Mouse (Mus musculus) hindbrain, postnatal 0 days (tissue): ENCODE data around the gene Ptpn21. TPM values are rescaled to one million over a fixed set of nuclear protein-coding genes. Genes with fewer than 3 reads are reported as not detected.

Experiments used
- ATAC-seq: fragments of 200-750 bp; cut with Nextera tagmentation; 2 replicates; pipeline ENCODE4 v1.8.0; 2017; ENCODE audit warnings: mild to moderate bottlenecking, moderate TSS enrichment, moderate library complexity
- DNase-seq: peaks from one replicate; pipeline ENCODE4 v3.0.0-alpha.2; 2015; ENCODE audit warnings: low spot score
- H3K27ac ChIP-seq: fragments of 300-500 bp; sonication (generic); 2 replicates; pipeline ENCODE4 v1.5.1; 2014; ENCODE audit warnings: mild to moderate bottlenecking
- H3K27me3 ChIP-seq: fragments of 300-500 bp; sonication (generic); 2 replicates; pipeline ENCODE4 v1.6.1; 2014; ENCODE audit warnings: low read length, mixed read lengths; ENCODE audit not compliant: insufficient read depth
- H3K36me3 ChIP-seq: fragments of 300-500 bp; sonication (generic); 2 replicates; pipeline ENCODE4 v1.6.1; 2014; ENCODE audit warnings: low read length, mixed read lengths; ENCODE audit not compliant: insufficient read depth
- H3K4me1 ChIP-seq: fragments of 300-500 bp; sonication (generic); 2 replicates; pipeline ENCODE4 v1.6.1; 2014; ENCODE audit warnings: antibody characterized with exemption, low read length, mixed read lengths; ENCODE audit not compliant: insufficient read depth
- H3K4me2 ChIP-seq: fragments of 300-500 bp; sonication (generic); 2 replicates; pipeline ENCODE4 v1.6.1; 2014; ENCODE audit warnings: low read depth, mild to moderate bottlenecking, low read length, moderate library complexity, mixed read lengths
- H3K4me3 ChIP-seq: fragments of 300-500 bp; sonication (generic); 2 replicates; pipeline ENCODE4 v1.5.1; 2014; ENCODE audit warnings: low read length
- H3K9ac ChIP-seq: fragments of 300-500 bp; sonication (generic); replicated peaks from 2 replicates; pipeline ENCODE4 v1.6.1; 2014; ENCODE audit warnings: mild to moderate bottlenecking, low read length, moderate library complexity, mixed read lengths
- H3K9me3 ChIP-seq: fragments of 300-500 bp; sonication (generic); 2 replicates; pipeline ENCODE4 v1.6.1; 2016; ENCODE audit warnings: low read length, mixed read lengths
- CTCF ChIP-seq: IDR thresholded peaks from 2 replicates; pipeline ENCODE4 v1.5.1; 2016; ENCODE audit warnings: antibody characterized with exemption, control low read depth, low read depth
- WGBS: fragments of 180-500 bp; shearing (Covaris S2); extraction: QIAGEN DNeasy Blood & Tissue Kit; methylation state at CpG from one replicate; pipeline ENCODE4 v1.1.7; 2014; 5-methylcytosine and 5-hydroxymethylcytosine counted together
- polyA plus RNA-seq: library from polyadenylated mRNA; unstranded; fragments of >200 nt; fragmentation: Nextera tagmentation; extraction: Ambion mirVana; gene quantifications from 2 replicates; pipeline ENCODE4 v1.2.1, GENCODE M21; 2015
- total RNA-seq: library from RNA; depleted of rRNA; stranded (reverse); fragments of >200 nt; gene quantifications from 2 replicates; pipeline ENCODE4 v1.2.3, GENCODE M21; 2014

Gene Ptpn21
- total and polyA plus RNA-seq, 2 experiments from 2014 or later: 2.7 to 6.0 TPM

DNA sequence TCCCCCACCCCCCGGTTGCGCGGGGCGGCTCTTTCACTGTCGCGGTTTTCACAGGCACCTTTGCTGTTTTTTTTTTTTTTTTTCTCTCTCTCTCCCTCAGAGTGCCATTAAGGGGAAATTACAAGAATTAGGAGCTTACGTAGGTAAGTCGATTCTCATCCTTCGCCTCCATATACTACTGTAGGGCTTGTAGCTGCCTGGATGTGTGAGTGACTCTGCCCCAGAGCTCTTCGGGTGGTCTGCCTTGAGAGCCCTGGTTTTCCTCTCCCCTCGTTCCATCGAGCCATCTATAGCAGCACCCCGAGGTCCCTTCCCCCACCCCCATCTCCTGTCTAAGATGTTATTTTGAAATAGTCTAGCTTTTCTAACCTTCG lies 10.2 kb upstream of the Ptpn21 start:
- Histone ChIP-seq H3K27me3 (no peaks in the 10 kb centered on the region), H3K4me2 (peak overlapping the region; percentile 70), H3K4me1 (peaks cover 10% of the 10 kb centered on the region; the same call in 1 of the 2 replicates), H3K9ac (peak overlapping the region; percentile 85), H3K27ac (peak overlapping the region; percentile 91), H3K4me3 (peak overlapping the region; percentile 94), H3K9me3 (no peaks in the 10 kb centered on the region), H3K36me3 (no peaks in the 10 kb centered on the region)
- TF ChIP-seq CTCF: no peak
- ATAC-seq (peak; percentile 39; the same call in 1 of the 2 replicates), DNase-seq (peak; percentile 47)
- 2% methylated on average over 13 of the region's 14 CpGs for WGBS

DNA sequence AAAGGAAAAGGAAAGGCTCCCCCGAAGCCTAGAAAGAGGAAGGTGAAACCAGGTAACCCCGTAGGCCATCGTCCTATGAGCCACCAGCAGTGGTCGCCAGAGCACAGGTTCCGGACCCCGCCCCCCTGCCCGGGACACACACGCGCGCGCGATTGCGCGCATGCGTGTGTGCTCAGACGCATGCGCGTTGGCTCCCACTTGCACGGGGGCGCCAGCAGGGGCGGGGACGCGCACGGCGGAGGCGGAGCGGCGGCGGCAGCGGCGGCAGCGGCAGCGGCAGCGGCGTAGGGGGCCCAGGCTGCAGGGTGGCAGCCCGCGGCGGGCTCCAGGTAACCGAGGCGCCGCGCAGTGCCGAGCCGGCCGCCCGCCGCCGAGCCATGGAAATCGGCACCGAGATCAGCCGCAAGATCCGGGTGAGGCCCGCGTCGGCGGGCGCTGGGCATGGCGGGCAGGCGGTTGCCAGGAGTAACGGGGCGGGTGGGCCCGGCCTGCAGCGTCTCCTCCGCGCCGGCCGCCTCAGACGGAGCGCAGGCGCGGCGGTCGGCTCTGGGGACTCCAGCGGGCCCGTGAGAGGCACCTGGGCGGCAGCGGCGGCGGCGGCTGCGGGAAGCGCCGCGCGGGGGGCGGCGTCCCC lies 9.7 kb upstream of the Ptpn21 start, which contains the start of gene Zc3h14:
TSS of gene Zc3h14 (plus strand) at position 219 of the 634 bp plus-strand sequence.
- Histone ChIP-seq H3K27me3 (no peaks in the 10 kb centered on the region), H3K4me3 (peak within 1 kb of the TSS; percentile 94), H3K9ac (peak within 1 kb of the TSS; percentile 85), H3K27ac (peak within 1 kb of the TSS; percentile 91), H3K4me2 (peak within 1 kb of the TSS; percentile 70), H3K4me1 (peaks cover 10% of the 10 kb centered on the region; the same call in 1 of the 2 replicates), H3K36me3 (no peaks in the 10 kb centered on the region), H3K9me3 (no peaks in the 10 kb centered on the region)
- DNase-seq (peak; percentile 98), ATAC-seq (peak; percentile 94)
- 1% methylated on average over 73 of the region's 87 CpGs for WGBS
- TF ChIP-seq CTCF: peak; percentile 72

DNA sequence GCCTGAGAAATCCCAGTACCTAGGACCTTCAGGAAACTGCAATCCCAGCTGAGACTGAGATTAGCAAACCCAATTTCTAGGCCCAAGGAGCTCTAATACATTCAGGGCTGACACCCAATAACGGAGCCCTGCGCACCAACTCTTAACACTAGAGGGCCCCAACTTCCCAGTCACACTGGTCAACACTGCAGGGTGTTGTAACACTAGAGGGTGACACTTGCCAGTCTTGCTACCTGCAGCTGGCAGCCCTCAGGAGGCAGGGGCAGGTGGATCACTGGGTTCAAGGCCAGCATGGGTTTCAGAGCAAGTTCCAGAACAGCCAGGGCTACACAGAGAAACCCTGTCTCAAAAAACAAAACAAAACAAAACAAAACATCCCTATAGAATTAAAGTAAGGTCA lies 8.9 kb upstream of the Ptpn21 start:
- ATAC-seq: 0 out of 2 replicates have a peak, but pooled peaks have one; percentile 13
- H3K4me3 ChIP-seq: no peak overlapping the region
- peaks cover 10% of the 10 kb centered on the region; the same call in 1 of the 2 replicates for H3K4me1 ChIP-seq
- no peak overlapping the region for H3K27ac ChIP-seq
- no peaks in the 10 kb centered on the region for H3K9me3 ChIP-seq
- no peaks in the 10 kb centered on the region for H3K27me3 ChIP-seq
- peak; percentile 62 for TF ChIP-seq CTCF
- H3K4me2 ChIP-seq: no peak overlapping the region
- H3K36me3 ChIP-seq: no peaks in the 10 kb centered on the region
- peak; percentile 25 for DNase-seq
- WGBS: 13% methylated on average over 2 of the region's 2 CpGs
- H3K9ac ChIP-seq: no peak overlapping the region

DNA sequence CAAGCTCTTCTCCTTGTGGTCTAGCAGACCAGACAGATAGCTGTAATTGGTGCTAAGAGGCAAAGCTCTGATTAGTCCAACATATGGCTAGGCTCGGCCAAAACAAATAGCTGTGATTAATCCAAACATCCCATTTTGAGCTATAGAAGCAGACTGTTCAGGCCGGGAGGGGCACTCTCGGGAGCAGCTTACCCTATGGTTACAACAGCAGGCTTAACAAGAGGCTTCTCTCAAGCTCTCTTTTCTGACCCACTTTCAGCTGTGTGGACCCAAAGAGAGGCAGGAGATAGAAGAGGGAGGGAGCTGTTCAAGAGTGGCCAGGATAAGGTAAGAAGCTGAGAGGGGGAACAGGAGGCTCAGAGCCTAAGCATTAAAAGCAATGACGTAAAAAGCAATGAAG lies 8.4 kb upstream of the Ptpn21 start:
- 73% methylated on average over 4 of the region's 4 CpGs for WGBS
- H3K36me3 ChIP-seq: no peaks in the 10 kb centered on the region

DNA sequence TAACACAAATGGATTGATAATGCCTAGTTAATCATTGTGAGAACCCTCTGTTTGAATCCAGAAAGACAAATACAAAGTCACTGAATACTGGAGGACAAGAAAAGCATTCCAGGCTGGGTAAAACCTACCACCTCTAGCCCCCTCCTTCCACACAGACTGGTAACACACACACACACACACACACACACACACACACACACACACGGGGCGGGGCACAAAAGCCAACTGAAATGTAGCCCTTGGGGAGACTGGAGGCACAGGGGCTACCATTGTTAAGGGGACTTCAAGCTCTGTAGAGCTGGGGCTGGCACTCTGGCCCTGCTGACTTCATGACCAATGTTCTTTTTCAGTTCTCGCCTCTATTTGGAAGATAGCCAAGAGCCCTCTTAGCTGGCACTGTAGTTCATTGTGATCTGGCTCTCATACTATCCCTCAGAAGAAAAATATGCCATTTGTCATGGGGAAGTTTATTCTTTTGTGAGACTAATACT lies 3.9 kb upstream of the Ptpn21 start:
- no peak overlapping the region for H3K9ac ChIP-seq
- no peak overlapping the region for H3K27ac ChIP-seq
- peak; percentile 81 for ATAC-seq
- H3K4me3 ChIP-seq: no peak overlapping the region
- H3K27me3 ChIP-seq: no peaks in the 10 kb centered on the region
- H3K4me2 ChIP-seq: no peak overlapping the region
- no peak for TF ChIP-seq CTCF
- peak; percentile 67 for DNase-seq
- peaks cover 5% of the 10 kb centered on the region; the same call in 1 of the 2 replicates for H3K4me1 ChIP-seq
- H3K9me3 ChIP-seq: no peaks in the 10 kb centered on the region
- 33% methylated on average over 3 of the region's 3 CpGs for WGBS
- no peaks in the 10 kb centered on the region for H3K36me3 ChIP-seq

More for the DNA sequence above, 8.4 kb upstream of the Ptpn21 start:
- H3K4me1 ChIP-seq: peaks cover 10% of the 10 kb centered on the region; the same call in 1 of the 2 replicates
- no peak for TF ChIP-seq CTCF
- H3K4me3 ChIP-seq: no peak overlapping the region
- no peak overlapping the region for H3K9ac ChIP-seq
- no peaks in the 10 kb centered on the region for H3K27me3 ChIP-seq
- H3K27ac ChIP-seq: no peak overlapping the region
- ATAC-seq (no peak), DNase-seq (no peak)
- no peak overlapping the region for H3K4me2 ChIP-seq
- no peaks in the 10 kb centered on the region for H3K9me3 ChIP-seq

DNA sequence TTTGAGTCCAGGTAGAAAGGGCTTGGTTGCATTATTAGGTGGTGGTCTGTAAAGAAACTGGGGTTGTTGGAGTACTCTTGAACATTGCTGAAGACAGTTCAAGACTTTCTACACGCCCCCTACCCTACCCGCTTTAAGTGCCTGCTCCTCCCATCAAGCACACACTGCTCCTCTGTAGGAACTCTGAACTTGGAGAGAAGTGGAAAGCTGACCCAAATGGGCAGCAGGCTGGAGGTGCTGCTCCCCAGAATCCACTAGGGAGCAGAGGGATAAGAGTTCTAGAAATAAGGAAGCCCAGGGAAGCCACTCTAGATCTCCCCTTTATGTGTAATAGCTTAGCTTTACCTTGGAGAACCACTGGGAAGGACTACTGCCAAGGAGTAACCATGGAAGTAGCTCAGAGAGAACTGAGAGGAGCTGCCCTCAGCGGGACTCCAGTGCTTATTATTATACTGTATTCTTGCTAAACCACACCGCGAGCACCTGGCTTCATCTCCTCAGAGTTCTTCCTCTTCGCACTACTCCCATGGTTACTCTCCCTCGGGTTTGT lies 671 bp upstream of the Ptpn21 start:
- Histone ChIP-seq H3K4me1 (peaks cover 22% of the 10 kb centered on the region; the same call in 1 of the 2 replicates), H3K4me3 (peak overlapping the region; percentile 82), H3K27me3 (no peaks in the 10 kb centered on the region), H3K9ac (peak overlapping the region; percentile 76; the same call in 1 of the 2 replicates), H3K27ac (no peak overlapping the region), H3K36me3 (no peaks in the 10 kb centered on the region), H3K4me2 (peak overlapping the region; percentile 96), H3K9me3 (no peaks in the 10 kb centered on the region)
- no peak for ATAC-seq
- 12% methylated on average over 7 of the region's 7 CpGs for WGBS
- no peak for TF ChIP-seq CTCF
- no peak for DNase-seq
